Mouse (Mus musculus) myocyte (in vitro differentiated cells): ENCODE measurements around the gene Ch25h. TPM values are rescaled to one million over a fixed set of nuclear protein-coding genes. Genes with fewer than 3 reads are reported as not detected.

Source experiments
- H3K27me3 ChIP-seq: one replicate; pipeline ENCODE4 v1.6.1; 2011; ENCODE audit not compliant: control insufficient read depth, insufficient read depth, insufficient read length
- H3K36me3 ChIP-seq: one replicate; pipeline ENCODE4 v1.6.1; 2011; ENCODE audit not compliant: control insufficient read depth, insufficient read depth
- H3K4me2 ChIP-seq: one replicate; pipeline ENCODE4 v1.6.1; 2011; ENCODE audit warnings: low read depth, control low read depth
- H3K4me3 ChIP-seq: one replicate; pipeline ENCODE4 v1.5.1; 2011; ENCODE audit warnings: mild to moderate bottlenecking, control low read depth, moderate library complexity
- H3K79me2 ChIP-seq: one replicate; pipeline ENCODE4 v1.6.1; 2011; ENCODE audit not compliant: control insufficient read depth, insufficient read depth
- H3ac ChIP-seq: one replicate; pipeline ENCODE4 v1.6.1; 2011; ENCODE audit not compliant: control insufficient read depth, insufficient read length
- CEBPB ChIP-seq: IDR thresholded peaks from 2 replicates; pipeline ENCODE4 v1.6.1; 2011; ENCODE audit warnings: mild to moderate bottlenecking, moderate library complexity; ENCODE audit not compliant: poor library complexity, insufficient read depth, severe bottlenecking
- E2F4 ChIP-seq: IDR thresholded peaks from one replicate; pipeline ENCODE4 v1.6.1; 2011; ENCODE audit warnings: mild to moderate bottlenecking, control low read depth, moderate library complexity; ENCODE audit not compliant: insufficient read depth
- MAX ChIP-seq: IDR thresholded peaks from one replicate; pipeline ENCODE4 v1.6.1; 2011; ENCODE audit warnings: low read depth, mild to moderate bottlenecking, control low read depth
- MYOD1 ChIP-seq, 3 experiments: IDR thresholded peaks; one replicate each; pipeline ENCODE4 v1.6.1; 2011; ENCODE audit warnings: control low read depth in 2 of 3, low read depth in 2 of 3, mild to moderate bottlenecking in 2 of 3, moderate library complexity in 1 of 3; ENCODE audit not compliant: insufficient read length in 2 of 3, control insufficient read depth in 1 of 3
- MYOG ChIP-seq, 3 experiments: IDR thresholded peaks; one replicate each; pipeline ENCODE4 v1.6.1; 2011; ENCODE audit warnings: control low read depth in 2 of 3, low read depth in 2 of 3, mild to moderate bottlenecking in 2 of 3; ENCODE audit not compliant: insufficient read length in 2 of 3, control insufficient read depth in 1 of 3, insufficient read depth in 1 of 3
- POLR2A ChIP-seq: IDR thresholded peaks from one replicate; pipeline ENCODE4 v1.6.1; 2011; ENCODE audit warnings: low read depth, mild to moderate bottlenecking, control low read depth, moderate library complexity; ENCODE audit not compliant: insufficient read length
- POLR2AphosphoS2 ChIP-seq: IDR thresholded peaks from one replicate; pipeline ENCODE4 v1.6.1; 2011; ENCODE audit warnings: low read depth, control low read depth; ENCODE audit not compliant: insufficient read length
- REST ChIP-seq: IDR thresholded peaks from one replicate; pipeline ENCODE4 v1.6.1; 2011; ENCODE audit warnings: mild to moderate bottlenecking, control low read depth, moderate library complexity; ENCODE audit not compliant: insufficient read depth, insufficient read length
- SRF ChIP-seq: IDR thresholded peaks from one replicate; pipeline ENCODE4 v1.6.1; 2011; ENCODE audit warnings: low read depth; ENCODE audit not compliant: control insufficient read depth, insufficient read length
- TCF12 ChIP-seq: IDR thresholded peaks from one replicate; pipeline ENCODE4 v1.6.1; 2011; ENCODE audit warnings: mild to moderate bottlenecking, control low read depth; ENCODE audit not compliant: poor library complexity, insufficient read depth, severe bottlenecking
- TCF3 ChIP-seq: IDR thresholded peaks from one replicate; pipeline ENCODE4 v1.6.1; 2011; ENCODE audit warnings: low read depth, control low read depth; ENCODE audit not compliant: insufficient read length
- USF1 ChIP-seq: IDR thresholded peaks from one replicate; pipeline ENCODE4 v1.6.1; 2011; ENCODE audit warnings: low read depth, mild to moderate bottlenecking, control low read depth, moderate library complexity
- polyA plus RNA-seq: library from polyadenylated mRNA; unstranded; fragments of >200 nt; fragmentation: generic; extraction: Trizol; gene quantifications from one replicate; pipeline ENCODE4 v1.2.1, GENCODE M21; 2012; ENCODE audit warnings: missing spikeins

Ch25h gene
- polyA plus RNA-seq, 1 experiment, result 9.9 TPM

GRCm38 (mm10) chr19:34474228-34474990 lies 555 bp downstream of the Ch25h start:
- Histone ChIP-seq H3K27me3 (no peaks in the 10 kb centered on the region), H3K79me2 (no peaks in the 10 kb centered on the region), H3K4me3 (peak overlapping the region; percentile 53), H3ac (peak overlapping the region; percentile 0), H3K36me3 (no peaks in the 10 kb centered on the region), H3K4me2 (peak overlapping the region; percentile 99)
- TF ChIP-seq TCF12, result no peak
- TF ChIP-seq MYOD1 (IDR thresholded peaks at IDR 0.05; ENCODE audit: control insufficient read depth in 1 of 3, insufficient read length in 2 of 3, low read depth in 2 of 3), result peak in 1 of 3 experiments; percentile 2

DNA sequence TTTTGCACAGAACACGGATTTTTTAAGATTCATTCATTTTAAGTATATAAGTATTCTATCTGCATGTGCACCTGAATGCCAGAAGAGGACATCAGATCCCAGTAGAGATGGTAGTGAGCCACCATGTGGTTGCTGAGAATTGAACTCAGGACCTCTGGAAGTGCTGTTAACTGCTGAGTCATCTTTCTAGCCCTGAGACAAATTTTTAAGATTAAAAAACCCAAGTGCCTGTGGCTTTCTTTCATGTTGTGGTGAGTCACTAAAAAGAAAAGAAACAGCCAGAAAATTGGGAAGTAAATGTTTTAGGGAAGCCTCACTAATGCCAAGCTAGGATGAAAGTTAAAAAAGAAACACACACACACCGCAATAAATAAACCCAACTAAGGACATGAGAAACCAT lies 3.3 kb downstream of the Ch25h start:
- H3K79me2 ChIP-seq, result no peaks in the 10 kb centered on the region
- H3K36me3 ChIP-seq, result no peaks in the 10 kb centered on the region
- H3K4me2 ChIP-seq, result no peak overlapping the region
- no peak for TF ChIP-seq TCF3
- TF ChIP-seq MYOD1 (IDR thresholded peaks at IDR 0.05; ENCODE audit: control insufficient read depth in 1 of 3, insufficient read length in 2 of 3, low read depth in 2 of 3), result no peak
- no peaks in the 10 kb centered on the region for H3K27me3 ChIP-seq
- no peak overlapping the region for H3ac ChIP-seq
- H3K4me3 ChIP-seq, result no peak overlapping the region

DNA sequence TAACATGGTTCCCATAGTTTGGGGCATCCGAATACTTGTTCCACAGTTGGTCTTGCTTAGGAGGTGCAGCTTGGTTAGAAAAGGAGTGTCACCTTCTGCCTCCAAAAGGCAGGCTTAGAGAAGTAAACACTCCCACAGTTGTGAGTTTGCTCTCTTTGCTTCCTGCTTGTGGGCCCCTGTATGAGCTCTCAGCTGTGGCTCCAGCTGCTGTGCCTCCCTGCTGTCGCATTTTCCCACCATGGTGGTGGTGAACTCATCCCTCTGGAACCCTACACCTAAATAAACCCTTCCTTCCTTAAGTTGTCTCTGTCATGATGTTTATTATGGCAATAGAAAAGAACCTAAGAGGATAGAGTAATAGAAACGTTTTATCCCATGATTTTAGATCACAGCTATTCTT lies 6.2 kb downstream of the Ch25h start:
- Histone ChIP-seq H3K79me2 (no peaks in the 10 kb centered on the region), H3K36me3 (no peaks in the 10 kb centered on the region), H3ac (no peak overlapping the region), H3K4me2 (no peak overlapping the region), H3K27me3 (no peaks in the 10 kb centered on the region), H3K4me3 (no peak overlapping the region)
- peak in 1 of 3 experiments; percentile 76 for TF ChIP-seq MYOG (IDR thresholded peaks at IDR 0.05; ENCODE audit: control insufficient read depth in 1 of 3, insufficient read depth in 1 of 3, insufficient read length in 2 of 3, low read depth in 2 of 3)
- TF ChIP-seq MYOD1 (IDR thresholded peaks at IDR 0.05; ENCODE audit: control insufficient read depth in 1 of 3, insufficient read length in 2 of 3, low read depth in 2 of 3), result peak in 2 of 3 experiments; percentile 24 to 67
- TF ChIP-seq POLR2A, result no peak

DNA sequence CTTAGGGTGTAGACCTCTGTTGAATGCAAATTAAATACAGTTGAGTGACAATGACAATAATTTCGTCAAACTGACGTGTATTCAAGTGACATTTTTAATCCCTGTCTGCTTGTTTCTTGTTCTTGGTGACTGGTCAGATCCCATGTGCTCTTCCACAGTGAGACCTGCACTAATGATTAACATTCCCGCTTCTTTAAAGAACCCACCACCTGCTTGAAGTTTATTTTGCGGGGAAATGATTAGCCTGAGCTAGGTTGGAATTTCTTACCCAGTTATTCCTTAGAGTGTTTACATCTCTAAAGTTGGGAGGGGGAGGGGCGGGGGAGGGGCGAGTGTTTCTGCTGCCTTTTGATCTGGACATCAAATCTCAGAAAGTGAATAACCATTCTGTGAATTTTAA lies 6.7 kb downstream of the Ch25h start:
- H3K27me3 ChIP-seq, result no peaks in the 10 kb centered on the region
- TF ChIP-seq REST (no peak), SRF (no peak), TCF3 (no peak), POLR2A (no peak), CEBPB (no peak), MAX (no peak), POLR2AphosphoS2 (no peak), E2F4 (no peak)
- H3K4me3 ChIP-seq, result no peak overlapping the region
- H3ac ChIP-seq, result no peak overlapping the region
- H3K79me2 ChIP-seq, result no peaks in the 10 kb centered on the region
- H3K4me2 ChIP-seq, result no peak overlapping the region
- H3K36me3 ChIP-seq, result no peaks in the 10 kb centered on the region

DNA sequence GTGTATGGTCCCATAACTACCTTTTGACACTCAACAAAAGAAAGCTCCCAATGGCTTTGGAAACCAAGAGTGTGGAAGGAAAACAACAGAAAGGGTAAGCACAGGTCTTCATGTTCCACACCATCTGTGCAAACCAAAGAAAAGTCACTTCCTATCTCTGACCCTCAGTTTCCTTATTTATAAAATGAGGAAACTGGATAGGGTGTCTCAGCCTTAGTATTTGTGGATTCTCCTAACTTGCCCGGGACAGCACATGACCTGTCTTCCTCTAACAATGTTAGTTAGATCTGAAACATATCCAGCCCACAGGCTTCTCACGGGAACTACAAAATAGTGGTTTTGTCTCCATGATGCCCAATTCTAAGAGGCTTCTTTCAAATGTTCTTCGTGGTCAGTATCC lies 10.5 kb downstream of the Ch25h start:
- H3ac ChIP-seq, result no peak overlapping the region
- TF ChIP-seq MAX (no peak), MYOG (IDR thresholded peaks at IDR 0.05; ENCODE audit: control insufficient read depth in 1 of 3, insufficient read depth in 1 of 3, insufficient read length in 2 of 3, low read depth in 2 of 3) (no peak), POLR2AphosphoS2 (no peak), E2F4 (no peak), REST (no peak), CEBPB (no peak), TCF3 (no peak), POLR2A (no peak), MYOD1 (IDR thresholded peaks at IDR 0.05; ENCODE audit: control insufficient read depth in 1 of 3, insufficient read length in 2 of 3, low read depth in 2 of 3) (no peak), TCF12 (no peak), USF1 (no peak), SRF (no peak)
- no peaks in the 10 kb centered on the region for H3K79me2 ChIP-seq
- H3K27me3 ChIP-seq, result no peaks in the 10 kb centered on the region
- H3K4me3 ChIP-seq, result no peak overlapping the region
- no peaks in the 10 kb centered on the region for H3K36me3 ChIP-seq
- H3K4me2 ChIP-seq, result no peak overlapping the region
